Mouse (Mus musculus): Measurements from ENCODE around the gene Crygn. TPM values are rescaled to one million over a fixed set of nuclear protein-coding genes. Genes with fewer than 3 reads are reported as not detected.

The Crygn gene
- total and polyA plus RNA-seq, 3 experiments, result 2.0 TPM; not detected in 2

- Histone ChIP-seq H3K9ac (ENCODE audit: insufficient read depth, low read depth) (no peak overlapping the region), H3K27ac (ENCODE audit: insufficient read depth, low read depth) (no peak overlapping the region), H3K79me2 (replicated peaks; ENCODE audit: control insufficient read depth, extremely low read depth, insufficient read depth, poor library complexity, severe bottlenecking) (no peaks in the 10 kb centered on the region), H3K4me3 (replicated peaks in 1 of 3; ENCODE audit: low read depth in 2 of 3, low read length in 2 of 3, poor library complexity in 1 of 3) (no peak overlapping the region), H3K4me2 (ENCODE audit: insufficient read depth, low read depth, poor library complexity, severe bottlenecking) (no peak overlapping the region), H3K27me3 (replicated peaks) (no peaks in the 10 kb centered on the region), H3K4me1 (ENCODE audit: control insufficient read depth in 1 of 2, insufficient read depth in 2 of 2) (peaks cover 0 to 5% of the 10 kb centered on the region in 2 experiments; a peak in 2 of 4 replicates), H3K36me3 (replicated peaks in 1 of 2; ENCODE audit: control insufficient read depth in 1 of 2, insufficient read depth in 1 of 2, low read length in 1 of 2) (no peaks in the 10 kb centered on the region), H3K9me3 (replicated peaks; ENCODE audit: low read length) (no peaks in the 10 kb centered on the region)
- TF ChIP-seq ZKSCAN1 (IDR thresholded peaks at IDR 0.05; ENCODE audit: borderline replicate concordance, low read depth, low read length) (no peak), RCOR1 (conservative IDR thresholded peaks at IDR 0.05; ENCODE audit: low read depth, low read length) (no peak), UBTF (IDR thresholded peaks at IDR 0.05; ENCODE audit: low read depth, low read length) (no peak), RAD21 (IDR thresholded peaks at IDR 0.05; ENCODE audit: low read depth, low read length) (no peak), CTCF (conservative IDR thresholded peaks at IDR 0.05 in 1 of 2, IDR thresholded peaks at IDR 0.05 in 1 of 2; ENCODE audit: low read depth in 2 of 2, low read length in 2 of 2) (no peak), GABPA (IDR thresholded peaks at IDR 0.05; ENCODE audit: insufficient replicate concordance, low read depth, low read length) (no peak), NELFE (IDR thresholded peaks at IDR 0.05; ENCODE audit: low read depth, low read length) (no peak), TBP (conservative IDR thresholded peaks at IDR 0.05; ENCODE audit: low read depth, low read length) (no peak), E2F4 (IDR thresholded peaks at IDR 0.05; ENCODE audit: insufficient replicate concordance, low read depth, low read length) (no peak), CHD2 (IDR thresholded peaks at IDR 0.05; ENCODE audit: low read length) (no peak), CHD1 (IDR thresholded peaks at IDR 0.05; ENCODE audit: low read depth, low read length) (no peak), KAT2A (IDR thresholded peaks at IDR 0.05; ENCODE audit: insufficient replicate concordance, low read length) (no peak), MXI1 (IDR thresholded peaks at IDR 0.05; ENCODE audit: low read depth, low read length) (no peak), PAX5 (IDR thresholded peaks at IDR 0.05; ENCODE audit: low read length) (no peak), POLR2A (IDR thresholded peaks at IDR 0.05; ENCODE audit: low read depth, low read length) (no peak), ELF1 (IDR thresholded peaks at IDR 0.05; ENCODE audit: low read depth, low read length) (no peak), TCF12 (IDR thresholded peaks at IDR 0.05; ENCODE audit: low read depth, low read length) (no peak), MYC (IDR thresholded peaks at IDR 0.05; ENCODE audit: low read depth, low read length) (no peak), USF2 (conservative IDR thresholded peaks at IDR 0.05; ENCODE audit: low read depth, low read length) (no peak)
- in situ Hi-C loops (cut with MboI; ENCODE audit: low pct_ligation_motif_present, low pct_unique_long_range_greater_than_20kb, low sequenced_read_pairs), result no loop called here
- dilution Hi-C loops (cut with MboI; ENCODE audit: extremely low pct_ligation_motif_present, extremely low pct_unique_long_range_greater_than_20kb, low sequenced_read_pairs), result no loop called here
- no peak for DNase-seq (ENCODE audit: extremely low read depth)
These were observed 35.2 kb upstream of the Crygn start for GRCm38 (mm10) chr5:24792961-24793360.

GRCm38 (mm10) chr5:24782957-24783356 lies 25.1 kb upstream of the Crygn start:
- in situ Hi-C loops (cut with MboI; ENCODE audit: low pct_ligation_motif_present, low pct_unique_long_range_greater_than_20kb, low sequenced_read_pairs), result loop anchor here (5.0 kb wide), 1 partner anchor 111 kb away; no protein-coding TSS in a partner anchor

More at GRCm38 (mm10) chr5:24782957-24783356, 25.1 kb upstream of the Crygn start:
- dilution Hi-C loops (cut with MboI; ENCODE audit: extremely low pct_ligation_motif_present, extremely low pct_unique_long_range_greater_than_20kb, low sequenced_read_pairs), result no loop called here
- peaks cover 5 to 17% of the 10 kb centered on the region in 2 experiments; a peak in 2 of 4 replicates for H3K4me1 ChIP-seq (ENCODE audit: control insufficient read depth in 1 of 2, insufficient read depth in 2 of 2)
- peaks cover 22% of the 10 kb centered on the region for H3K9me3 ChIP-seq (replicated peaks; ENCODE audit: low read length)
- no peak overlapping the region for H3K9ac ChIP-seq (ENCODE audit: insufficient read depth, low read depth)
- TF ChIP-seq POLR2AphosphoS2 (IDR thresholded peaks at IDR 0.05; ENCODE audit: low read depth, low read length), result no peak
- no peak for TF ChIP-seq GABPA (IDR thresholded peaks at IDR 0.05; ENCODE audit: insufficient replicate concordance, low read depth, low read length)
- no peak for TF ChIP-seq RAD21 (IDR thresholded peaks at IDR 0.05; ENCODE audit: low read depth, low read length)
- TF ChIP-seq CHD2 (IDR thresholded peaks at IDR 0.05; ENCODE audit: low read length), result no peak
- no peak for TF ChIP-seq MEF2A (IDR thresholded peaks at IDR 0.05; ENCODE audit: borderline replicate concordance, low read depth, low read length)
- no peak for TF ChIP-seq MAFK (IDR thresholded peaks at IDR 0.05; ENCODE audit: insufficient replicate concordance, low read length)
- TF ChIP-seq SMC3 (IDR thresholded peaks at IDR 0.05; ENCODE audit: low read depth, low read length), result no peak
- no peak for TF ChIP-seq KAT2A (IDR thresholded peaks at IDR 0.05; ENCODE audit: insufficient replicate concordance, low read length)
- TF ChIP-seq MAZ (IDR thresholded peaks at IDR 0.05; ENCODE audit: low read depth, low read length), result no peak
- TF ChIP-seq CTCF (conservative IDR thresholded peaks at IDR 0.05 in 1 of 2, IDR thresholded peaks at IDR 0.05 in 1 of 2; ENCODE audit: low read depth in 2 of 2, low read length in 2 of 2), result no peak
- no peak for TF ChIP-seq IRF4 (IDR thresholded peaks at IDR 0.05; ENCODE audit: low read depth, low read length)
- TF ChIP-seq ZNF384 (IDR thresholded peaks at IDR 0.05; ENCODE audit: low read depth, low read length), result no peak
- no peak for TF ChIP-seq MYC (IDR thresholded peaks at IDR 0.05; ENCODE audit: low read depth, low read length)
- no peak for TF ChIP-seq JUN (IDR thresholded peaks at IDR 0.05; ENCODE audit: insufficient read depth, low read depth, low read length)
- no peak for TF ChIP-seq USF2 (conservative IDR thresholded peaks at IDR 0.05; ENCODE audit: low read depth, low read length)
- no peak for TF ChIP-seq ZC3H11A (IDR thresholded peaks at IDR 0.05; ENCODE audit: low read depth, low read length)
- TF ChIP-seq ETS1 (conservative IDR thresholded peaks at IDR 0.05; ENCODE audit: low read depth, low read length), result no peak
- TF ChIP-seq CHD1 (IDR thresholded peaks at IDR 0.05; ENCODE audit: low read depth, low read length), result no peak
- no peak for TF ChIP-seq PAX5 (IDR thresholded peaks at IDR 0.05; ENCODE audit: low read length)
- no peak for TF ChIP-seq USF1 (IDR thresholded peaks at IDR 0.05; ENCODE audit: low read depth, low read length)
- no peak for DNase-seq (ENCODE audit: extremely low read depth)
- H3K4me3 ChIP-seq (replicated peaks in 1 of 3; ENCODE audit: low read depth in 2 of 3, low read length in 2 of 3, poor library complexity in 1 of 3), result no peak overlapping the region
- H3K79me2 ChIP-seq (replicated peaks; ENCODE audit: control insufficient read depth, extremely low read depth, insufficient read depth, poor library complexity, severe bottlenecking), result no peaks in the 10 kb centered on the region
- no peak overlapping the region for H3K4me2 ChIP-seq (ENCODE audit: insufficient read depth, low read depth, poor library complexity, severe bottlenecking)
- H3K27ac ChIP-seq (ENCODE audit: insufficient read depth, low read depth), result no peak overlapping the region
- no peaks in the 10 kb centered on the region for H3K36me3 ChIP-seq (replicated peaks in 1 of 2; ENCODE audit: control insufficient read depth in 1 of 2, insufficient read depth in 1 of 2, low read length in 1 of 2)
- no peaks in the 10 kb centered on the region for H3K27me3 ChIP-seq (replicated peaks)
